Mouse (Mus musculus) C2C12 (cell line): ENCODE measurements at regions not wholly inside any gene's neighbourhood (a gene's known extent, or its start where the extent isn't known, plus 50 kb on each side); places are given as distances from the start of the nearest gene placed in this dataset.

Source experiments
- H3K27me3 ChIP-seq: one replicate; pipeline ENCODE4 v1.6.1; 2011; ENCODE audit not compliant: control insufficient read depth, insufficient read depth, insufficient read length
- H3K36me3 ChIP-seq: one replicate; pipeline ENCODE4 v1.6.1; 2011; ENCODE audit not compliant: control insufficient read depth, insufficient read depth
- H3K4me3 ChIP-seq: one replicate; pipeline ENCODE4 v1.5.1; 2011; ENCODE audit warnings: mild to moderate bottlenecking, control low read depth; ENCODE audit not compliant: poor library complexity, insufficient read depth, severe bottlenecking
- H3K79me2 ChIP-seq: one replicate; pipeline ENCODE4 v1.6.1; 2011; ENCODE audit not compliant: control insufficient read depth, insufficient read depth
- H3K79me3 ChIP-seq: one replicate; pipeline ENCODE4 v1.6.1; 2011; ENCODE audit warnings: low read depth, control low read depth
- H3ac ChIP-seq: one replicate; pipeline ENCODE3; 2011; ENCODE audit warnings: low read depth; ENCODE audit not compliant: control insufficient read depth, insufficient read length
- CEBPB ChIP-seq: IDR thresholded peaks from one replicate; pipeline ENCODE4 v1.6.1; 2011; ENCODE audit warnings: low read depth, mild to moderate bottlenecking, control low read depth, moderate library complexity
- CTCF ChIP-seq: IDR thresholded peaks from one replicate; pipeline ENCODE4 v1.5.1; 2011; ENCODE audit not compliant: control insufficient read depth, insufficient read depth, insufficient read length
- FOSL1 ChIP-seq: IDR thresholded peaks from one replicate; pipeline ENCODE4 v1.8.0; 2011; ENCODE audit warnings: mild to moderate bottlenecking, low read length; ENCODE audit not compliant: poor library complexity, insufficient read depth, severe bottlenecking
- MAX ChIP-seq: IDR thresholded peaks from one replicate; pipeline ENCODE4 v1.6.1; 2011; ENCODE audit warnings: mild to moderate bottlenecking, control low read depth
- MYOD1 ChIP-seq: IDR thresholded peaks from one replicate; pipeline ENCODE4 v1.6.1; 2011; ENCODE audit warnings: low read depth; ENCODE audit not compliant: control insufficient read depth, insufficient read length
- MYOG ChIP-seq: IDR thresholded peaks from one replicate; pipeline ENCODE4 v1.6.1; 2011; ENCODE audit not compliant: control insufficient read depth, insufficient read length; ENCODE audit errors: extremely low read depth
- USF1 ChIP-seq: IDR thresholded peaks from one replicate; pipeline ENCODE4 v1.6.1; 2011; ENCODE audit warnings: low read depth, mild to moderate bottlenecking, control low read depth, moderate library complexity

DNA sequence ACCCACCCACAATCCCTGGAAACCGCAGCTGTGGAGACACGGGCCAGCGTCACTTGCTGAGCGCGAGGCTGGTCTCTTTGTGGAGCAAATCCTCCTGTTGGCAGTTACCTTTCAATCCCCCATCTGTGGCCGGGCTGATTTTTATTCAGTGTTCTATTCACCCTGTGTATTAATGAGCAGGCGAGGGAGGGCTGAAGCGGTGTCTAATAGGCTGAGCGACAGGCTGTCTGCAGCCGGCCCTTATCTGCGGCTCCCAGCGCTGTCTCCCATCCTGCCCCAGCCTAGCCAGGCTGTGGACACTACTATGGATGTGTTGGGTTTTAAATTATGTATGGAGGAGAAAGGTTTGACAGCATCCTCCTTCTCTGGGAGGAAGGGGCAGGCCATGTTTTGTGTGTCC is 138.3 kb upstream of the Gm26897 start:
- Histone ChIP-seq H3K36me3 (no peaks in the 10 kb centered on the region), H3K79me2 (no peaks in the 10 kb centered on the region), H3K4me3 (no peak overlapping the region), H3K27me3 (peaks cover 30% of the 10 kb centered on the region), H3K79me3 (no peaks in the 10 kb centered on the region), H3ac (no peak overlapping the region)
- TF ChIP-seq MAX, result no peak
- no peak for TF ChIP-seq USF1
- TF ChIP-seq CTCF, result no peak
- TF ChIP-seq MYOD1, result no peak
- TF ChIP-seq FOSL1, result no peak

DNA sequence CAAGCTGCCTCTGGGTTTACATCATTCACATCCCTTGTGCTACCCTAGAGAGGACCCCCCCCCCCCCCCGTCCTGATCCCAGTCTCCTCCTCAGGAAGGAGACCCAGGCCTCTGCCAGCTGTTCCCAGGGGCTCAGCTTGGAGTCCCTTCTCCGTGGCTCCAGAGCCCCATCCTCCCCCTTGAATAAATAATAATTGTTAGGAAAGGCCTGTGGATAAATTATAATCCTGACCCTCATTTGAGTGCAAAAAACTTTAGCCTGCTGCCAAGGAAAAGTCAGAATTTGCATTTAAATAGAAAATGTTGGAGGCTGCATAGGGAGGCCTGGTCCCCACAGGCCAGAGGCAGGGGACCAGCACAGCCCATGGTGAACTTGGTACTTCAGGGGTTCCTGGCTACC is 136.0 kb upstream of the Gm26897 start:
- H3K36me3 ChIP-seq, result no peaks in the 10 kb centered on the region
- no peak overlapping the region for H3K4me3 ChIP-seq
- no peaks in the 10 kb centered on the region for H3K79me2 ChIP-seq
- H3K27me3 ChIP-seq, result peaks cover 33% of the 10 kb centered on the region
- H3ac ChIP-seq, result no peak overlapping the region
- H3K79me3 ChIP-seq, result no peaks in the 10 kb centered on the region
- TF ChIP-seq MYOG (no peak), MYOD1 (no peak), CEBPB (no peak), USF1 (no peak), CTCF (no peak), FOSL1 (no peak), MAX (no peak)

DNA sequence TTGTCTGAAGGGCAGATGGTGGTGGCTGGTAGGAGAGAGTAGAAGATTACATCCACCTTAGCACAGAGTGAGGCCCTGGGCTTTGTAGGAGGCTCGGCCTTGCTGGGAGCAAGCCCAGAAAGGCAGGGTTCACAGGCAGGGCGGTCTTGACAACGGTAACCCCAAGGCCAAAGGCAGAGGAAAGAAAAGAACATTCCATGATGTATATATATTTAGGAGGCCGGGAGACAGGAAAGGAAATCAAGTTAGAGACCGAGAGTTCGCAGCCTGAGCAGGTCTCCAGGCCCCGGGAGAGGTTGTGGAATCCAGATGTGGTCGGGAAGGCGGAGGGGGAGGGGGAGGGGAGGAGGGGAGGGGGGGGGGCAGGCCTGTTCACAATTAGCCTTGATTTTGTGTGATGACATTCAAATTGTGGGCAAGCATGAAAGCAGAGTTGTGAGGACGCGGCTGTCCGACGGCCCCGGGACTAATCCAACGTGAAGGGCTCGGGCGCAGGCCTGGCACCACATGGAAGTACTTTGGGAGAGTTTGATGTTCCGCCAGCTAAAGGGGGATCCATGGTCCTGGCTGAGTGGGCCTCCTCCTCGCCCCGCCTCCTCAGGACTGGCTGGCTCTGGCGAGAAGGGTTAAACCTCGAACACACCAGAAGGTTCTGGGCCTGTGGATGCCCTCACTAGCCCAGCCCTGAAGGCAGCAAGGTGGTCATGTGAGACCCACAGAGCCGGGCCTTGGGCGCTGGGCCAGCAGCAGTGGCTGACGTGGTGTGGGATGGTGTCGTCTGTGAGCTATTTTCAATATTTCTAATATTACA is 131.8 kb upstream of the Gm26897 start:
- Histone ChIP-seq H3K79me3 (no peaks in the 10 kb centered on the region), H3ac (no peak overlapping the region), H3K79me2 (no peaks in the 10 kb centered on the region), H3K36me3 (no peaks in the 10 kb centered on the region), H3K4me3 (no peak overlapping the region), H3K27me3 (peaks cover 7% of the 10 kb centered on the region)
- no peak for TF ChIP-seq USF1
- no peak for TF ChIP-seq MYOG

- no peaks in the 10 kb centered on the region for H3K79me2 ChIP-seq
- no peak overlapping the region for H3K4me3 ChIP-seq
- no peaks in the 10 kb centered on the region for H3K79me3 ChIP-seq
- H3ac ChIP-seq, result no peak overlapping the region
- no peak for TF ChIP-seq CEBPB
- no peak for TF ChIP-seq MAX
- TF ChIP-seq CTCF, result no peak
- TF ChIP-seq FOSL1, result no peak
- no peak for TF ChIP-seq MYOD1
- no peak for TF ChIP-seq MYOG
- no peak for TF ChIP-seq USF1
- no peaks in the 10 kb centered on the region for H3K27me3 ChIP-seq
- no peaks in the 10 kb centered on the region for H3K36me3 ChIP-seq
Observed at GRCm38 (mm10) chr5:111613687-111614086, 120.0 kb upstream of the Gm26897 start.

DNA sequence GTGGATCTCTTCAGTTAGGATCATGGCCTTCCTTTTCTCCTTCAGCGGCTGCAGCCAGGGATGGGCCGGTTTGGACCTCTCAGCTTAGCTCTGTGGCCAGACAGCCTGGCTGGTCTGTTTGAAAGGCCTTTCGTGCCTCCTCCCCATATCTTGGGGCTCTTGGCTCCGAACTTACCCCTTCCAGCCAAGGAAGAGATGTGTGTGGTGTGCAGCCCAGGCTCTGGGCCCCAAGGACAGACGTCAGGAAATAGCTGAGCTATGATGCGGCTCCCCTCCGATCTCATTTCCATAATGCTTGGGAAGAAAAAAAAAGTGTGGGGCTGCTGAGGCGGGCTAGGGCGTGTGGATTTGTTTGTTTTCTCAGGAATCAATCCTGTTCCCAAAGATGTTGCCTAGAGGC is 113.8 kb upstream of the Gm26897 start:
- Histone ChIP-seq H3K4me3 (no peak overlapping the region), H3K79me3 (no peaks in the 10 kb centered on the region), H3K27me3 (no peaks in the 10 kb centered on the region), H3K79me2 (no peaks in the 10 kb centered on the region), H3K36me3 (no peaks in the 10 kb centered on the region), H3ac (no peak overlapping the region)
- TF ChIP-seq MAX (no peak), CTCF (no peak), MYOG (no peak), CEBPB (no peak), USF1 (no peak), MYOD1 (no peak)

- Histone ChIP-seq H3K27me3 (no peaks in the 10 kb centered on the region), H3K79me3 (no peaks in the 10 kb centered on the region), H3K4me3 (no peak overlapping the region), H3K36me3 (no peaks in the 10 kb centered on the region), H3ac (no peak overlapping the region), H3K79me2 (no peaks in the 10 kb centered on the region)
- TF ChIP-seq MYOG (no peak), FOSL1 (no peak), MAX (no peak), USF1 (no peak)
Observed at GRCm38 (mm10) chr5:111620626-111621025, 113.1 kb upstream of the Gm26897 start.
